In the genomic region with DNA sequence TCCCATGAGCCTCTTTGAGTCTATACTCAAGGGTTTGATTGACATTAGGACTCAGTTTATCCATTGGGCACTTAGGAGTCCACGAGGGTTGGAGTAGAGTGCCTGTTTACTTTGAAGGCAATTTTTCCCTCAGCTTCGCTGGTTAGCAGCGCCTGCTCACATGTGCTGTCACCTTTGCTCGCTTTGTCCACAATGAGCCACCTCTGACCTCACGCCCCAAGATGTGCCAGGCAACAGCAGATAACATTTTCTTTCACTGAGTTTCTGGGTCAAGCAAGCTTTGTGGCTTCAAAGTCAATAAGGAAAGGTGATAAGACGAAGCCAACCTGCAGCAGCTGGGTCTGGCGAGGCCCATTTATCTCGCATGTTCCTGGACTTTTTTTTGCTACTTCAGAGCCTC, we compare ENCODE assay signal across 12 mouse cellular contexts.
"Had no signal": no experiment of that assay in that cellular context is flagged by ENCODE, and none has a peak within 500 bp of the region (broad histone marks: within the 10 kb centered on the region; RNA-seq: fewer than 3 reads in every experiment).

No protein-coding gene starts in this region.

- DNase-seq: kidney, adult 8-10 months; kidney, postnatal 25 days; lung, adult 2 months; lung, postnatal 4 days; thymus, adult 18-20 months; thymus, postnatal 25 days had no signal

- H3K9me3 ChIP-seq: limb, embryonic 15.5 days; midbrain, embryonic 15.5 days; neural tube, embryonic 12.5 days had no signal

- H3K9ac ChIP-seq: limb, embryonic 15.5 days; midbrain, embryonic 15.5 days; neural tube, embryonic 12.5 days had no signal

- H3K27me3 ChIP-seq: limb, embryonic 15.5 days; midbrain, embryonic 15.5 days; neural tube, embryonic 12.5 days had no signal

- H3K4me2 ChIP-seq: limb, embryonic 15.5 days; midbrain, embryonic 11.5 days; midbrain, embryonic 15.5 days; neural tube, embryonic 12.5 days had no signal

- ATAC-seq: lung, postnatal 0 days; midbrain, embryonic 15.5 days had no signal

- H3K36me3 ChIP-seq: limb, embryonic 15.5 days; midbrain, embryonic 15.5 days; neural tube, embryonic 12.5 days had no signal

- H3K27ac ChIP-seq: left cerebral cortex, adult 2 months; limb, embryonic 15.5 days; midbrain, embryonic 15.5 days; neural tube, embryonic 12.5 days had no signal

- H3K4me3 ChIP-seq: left cerebral cortex, adult 2 months; limb, embryonic 15.5 days; midbrain, embryonic 15.5 days; neural tube, embryonic 12.5 days had no signal
